Mouse (Mus musculus) lung, postnatal 0 days (tissue): ENCODE results near the gene Slc23a2.

Experiments used
- CTCF ChIP-seq: IDR thresholded peaks from 2 replicates; pipeline ENCODE4 v1.5.1; 2016; ENCODE audit warnings: antibody characterized with exemption, mild to moderate bottlenecking
- EP300 ChIP-seq: IDR thresholded peaks from 2 replicates; pipeline ENCODE4 v1.6.1; 2016; ENCODE audit warnings: antibody characterized with exemption, mild to moderate bottlenecking, control low read depth

- TF ChIP-seq CTCF (no peak), EP300 (no peak)
These were observed 97.5 kb downstream of the Slc23a2 start for GRCm38 (mm10) chr2:132047364-132047763.
